Comparison of ENCODE assay signal across 8 mouse cellular contexts in genomic region chr13:20091604-20091926, GRCm38 (mm10). TPM values are rescaled to one million over a fixed set of nuclear protein-coding genes. Genes with fewer than 3 reads are reported as not detected.
DNase-seq lines count a peak whose midpoint lies in the region; ATAC-seq and TF ChIP-seq lines count a peak whose summit lies in the region.

No protein-coding gene starts in this region.

- H3K9ac ChIP-seq in neural tube, embryonic 11.5 days (ENCODE audit: low read length): peak overlapping the region; percentile 82
- H3K9ac ChIP-seq in forebrain, embryonic 15.5 days (replicated peaks): peak overlapping the region; percentile 70
- H3K9ac ChIP-seq in limb, embryonic 14.5 days (ENCODE audit: low read depth, low read length, severe bottlenecking): peak overlapping the region; percentile 77
- H3K9ac ChIP-seq in stomach, embryonic 15.5 days: 0 out of 2 replicates have a peak overlapping the region, but pooled peaks have one; percentile 70

- H3K4me1 ChIP-seq in neural tube, embryonic 11.5 days (ENCODE audit: control insufficient read depth, insufficient read depth, low read length): peaks cover 7% of the 10 kb centered on the region; the same call in 1 of the 2 replicates
- H3K4me1 ChIP-seq in forebrain, embryonic 15.5 days: peaks cover 6% of the 10 kb centered on the region
- H3K4me1 ChIP-seq in limb, embryonic 14.5 days (ENCODE audit: control insufficient read depth, insufficient read depth, low read length): no peaks in the 10 kb centered on the region; the same call in 1 of the 2 replicates
- peaks cover 3% of the 10 kb centered on the region; the same call in 1 of the 2 replicates for H3K4me1 ChIP-seq in stomach, embryonic 15.5 days

- ATAC-seq in neural tube, embryonic 11.5 days (ENCODE audit: insufficient read depth, low FRiP score, low TSS enrichment): no peak
- peak; percentile 17; the same call in 1 of the 2 replicates for ATAC-seq in forebrain, embryonic 15.5 days (replicated peaks)
- no peak for ATAC-seq in limb, embryonic 14.5 days (ENCODE audit: low FRiP score, low read depth)
- ATAC-seq in stomach, embryonic 15.5 days (ENCODE audit: insufficient read depth, low FRiP score, low read depth): no peak

- no peaks in the 10 kb centered on the region for H3K36me3 ChIP-seq in neural tube, embryonic 11.5 days (ENCODE audit: control insufficient read depth, insufficient read depth, low read length)
- no peaks in the 10 kb centered on the region for H3K36me3 ChIP-seq in forebrain, embryonic 15.5 days
- H3K36me3 ChIP-seq in limb, embryonic 14.5 days (ENCODE audit: control insufficient read depth, insufficient read depth, low read length): no peaks in the 10 kb centered on the region
- no peaks in the 10 kb centered on the region for H3K36me3 ChIP-seq in stomach, embryonic 15.5 days

- no peak for DNase-seq in neural tube, embryonic 11.5 days (ENCODE audit: low spot score)
- DNase-seq in neural tube, embryonic 10.5 days (ENCODE audit: extremely low spot score, low spot score): no peak
- DNase-seq in limb, embryonic 14.5 days (ENCODE audit: low spot score): no peak
- no peak for DNase-seq in embryo, embryonic 9.5 days (ENCODE audit: extremely low spot score)
- DNase-seq in cerebellum, postnatal 10 days: no peak
- DNase-seq in left cerebral cortex, adult 8-10 months (ENCODE audit: low spot score in 2 of 2): no peak

- H3K9me3 ChIP-seq in neural tube, embryonic 11.5 days (ENCODE audit: control insufficient read depth, low read length): no peaks in the 10 kb centered on the region
- no peaks in the 10 kb centered on the region for H3K9me3 ChIP-seq in forebrain, embryonic 15.5 days
- H3K9me3 ChIP-seq in limb, embryonic 14.5 days (ENCODE audit: control insufficient read depth, low read length): no peaks in the 10 kb centered on the region
- no peaks in the 10 kb centered on the region for H3K9me3 ChIP-seq in stomach, embryonic 15.5 days

- TF ChIP-seq POLR2A in limb, embryonic 14.5 days (IDR thresholded peaks at IDR 0.05; ENCODE audit: borderline replicate concordance, extremely low read depth, insufficient read depth, insufficient read length): no peak

- peak overlapping the region; percentile 87 for H3K4me2 ChIP-seq in neural tube, embryonic 11.5 days (ENCODE audit: low read depth)
- H3K4me2 ChIP-seq in forebrain, embryonic 15.5 days (replicated peaks): peak overlapping the region; percentile 98
- peak overlapping the region; percentile 97 for H3K4me2 ChIP-seq in limb, embryonic 14.5 days (replicated peaks; ENCODE audit: low read depth, low read length, severe bottlenecking)
- H3K4me2 ChIP-seq in stomach, embryonic 15.5 days: peak overlapping the region; percentile 93

- H3K4me3 ChIP-seq in neural tube, embryonic 11.5 days (ENCODE audit: low read depth, low read length): peak overlapping the region; percentile 81
- H3K4me3 ChIP-seq in forebrain, embryonic 15.5 days: peak overlapping the region; percentile 85
- H3K4me3 ChIP-seq in limb, embryonic 14.5 days (replicated peaks; ENCODE audit: low read length): peak overlapping the region; percentile 76
- peak overlapping the region; percentile 70 for H3K4me3 ChIP-seq in stomach, embryonic 15.5 days (replicated peaks)

- no peaks in the 10 kb centered on the region for H3K27me3 ChIP-seq in neural tube, embryonic 11.5 days (ENCODE audit: control insufficient read depth, insufficient read depth, low read length)
- H3K27me3 ChIP-seq in forebrain, embryonic 15.5 days: peaks cover 22% of the 10 kb centered on the region
- peaks cover 7% of the 10 kb centered on the region; the same call in 1 of the 2 replicates for H3K27me3 ChIP-seq in limb, embryonic 14.5 days (ENCODE audit: control insufficient read depth, insufficient read depth, low read length)
- H3K27me3 ChIP-seq in stomach, embryonic 15.5 days (replicated peaks): no peaks in the 10 kb centered on the region

- WGBS in neural tube, embryonic 11.5 days: 2% methylated on average over 10 of the region's 10 CpGs
- WGBS in forebrain, embryonic 15.5 days: 3% methylated on average over 10 of the region's 10 CpGs
- 2% methylated on average over 10 of the region's 10 CpGs for WGBS in limb, embryonic 14.5 days
- WGBS in stomach, embryonic 15.5 days: 4% methylated on average over 7 of the region's 10 CpGs

- H3K27ac ChIP-seq in neural tube, embryonic 11.5 days (ENCODE audit: low read depth, low read length): no peak overlapping the region
- no peak overlapping the region for H3K27ac ChIP-seq in forebrain, embryonic 15.5 days (replicated peaks)
- no peak overlapping the region for H3K27ac ChIP-seq in limb, embryonic 14.5 days (replicated peaks; ENCODE audit: low read depth, low read length)
- H3K27ac ChIP-seq in stomach, embryonic 15.5 days: no peak overlapping the region

RNA-seq across cellular contexts. Expression of gene Elmo1, which starts 1.2 kb away (rescaled TPM):
- 27.0 and 28.7 TPM in 2 replicates for polyA plus RNA-seq in neural tube, embryonic 11.5 days (2014; fragmentation: Nextera tagmentation; extraction: Ambion mirVana)
- polyA plus RNA-seq in forebrain, embryonic 15.5 days (2015; fragmentation: Nextera tagmentation; extraction: Ambion mirVana): 31.5 and 34.9 TPM in 2 replicates
- 12.5 and 12.8 TPM in 2 replicates for polyA plus RNA-seq in limb, embryonic 14.5 days (2012; rRNA removed)
- polyA plus RNA-seq in limb, embryonic 14.5 days (2014; fragmentation: Nextera tagmentation; extraction: Ambion mirVana): 12.8 and 13.9 TPM in 2 replicates
- polyA plus RNA-seq in stomach, embryonic 15.5 days (2015; fragmentation: Nextera tagmentation; extraction: Ambion mirVana): 9.9 and 11.2 TPM in 2 replicates
- 10 to 100 TPM; 71.7 to 78.6 (median 74.5) TPM for total RNA-seq in left cerebral cortex, adult 8-10 months (2022)
